In genomic region chr19:29707314-29707898, GRCm38 (mm10) we compare ENCODE assay signal across 17 mouse cellular contexts. TPM values are rescaled to one million over a fixed set of nuclear protein-coding genes. Genes with fewer than 3 reads are reported as not detected.
DNase-seq lines count a peak whose midpoint lies in the region; ATAC-seq and TF ChIP-seq lines count a peak whose summit lies in the region.
"Had no signal": no experiment of that assay in that cellular context is flagged by ENCODE, and none has a peak within 500 bp of the region (broad histone marks: within the 10 kb centered on the region; RNA-seq: fewer than 3 reads in every experiment).

No protein-coding gene starts in this region.

- no peak for ATAC-seq in heart, embryonic 14.5 days (ENCODE audit: insufficient number of reproducible peaks, insufficient read depth, low FRiP score, low read depth)
- no peak for ATAC-seq in lung, embryonic 14.5 days (ENCODE audit: insufficient read depth)
- no peak for ATAC-seq in forebrain, embryonic 16.5 days

- no peak overlapping the region for H3K4me3 ChIP-seq in heart, embryonic 14.5 days (ENCODE audit: control insufficient read depth in 1 of 2, insufficient read depth in 1 of 2, low read depth in 1 of 2, low read length in 2 of 2)
- no peak overlapping the region for H3K4me3 ChIP-seq in lung, embryonic 14.5 days (ENCODE audit: low read depth, low read length)
- H3K4me3 ChIP-seq in MEL (ENCODE audit: control insufficient read depth in 1 of 2, insufficient read depth in 1 of 2, low read depth in 2 of 2, low read length in 2 of 2) (peak overlapping the region; percentile 55 to 74), macrophage (ENCODE audit: inconsistent target) (peak overlapping the region; percentile 34; the same call in 1 of the 2 replicates)
- H3K4me3 ChIP-seq in forebrain, embryonic 16.5 days (replicated peaks; ENCODE audit: low read length): no peak overlapping the region
- H3K4me3 ChIP-seq: neural tube, embryonic 12.5 days had no signal

- 81% methylated on average over 9 of the region's 9 CpGs for WGBS in heart, embryonic 14.5 days
- WGBS in lung, embryonic 14.5 days: 74% methylated on average over 9 of the region's 9 CpGs
- WGBS in macrophage (ENCODE audit: missing documents): 87% methylated on average over 8 of the region's 9 CpGs
- 85% methylated on average over 9 of the region's 9 CpGs for WGBS in forebrain, embryonic 16.5 days

- H3K27ac ChIP-seq in heart, embryonic 14.5 days (replicated peaks in 1 of 2; ENCODE audit: control insufficient read depth in 1 of 2, insufficient read depth in 1 of 2, low read depth in 2 of 2, low read length in 2 of 2): no peak overlapping the region
- no peak overlapping the region for H3K27ac ChIP-seq in lung, embryonic 14.5 days (ENCODE audit: low read depth)
- no peak overlapping the region for H3K27ac ChIP-seq in MEL (ENCODE audit: control insufficient read depth, low read depth, low read length)
- H3K27ac ChIP-seq in macrophage: no peak overlapping the region
- H3K27ac ChIP-seq in forebrain, embryonic 16.5 days (ENCODE audit: low read length): no peak overlapping the region
- H3K27ac ChIP-seq: hindbrain, embryonic 14.5 days; neural tube, embryonic 12.5 days had no signal

- peak overlapping the region; percentile 54 for H3K4me2 ChIP-seq in heart, embryonic 14.5 days (ENCODE audit: low read length)
- H3K4me2 ChIP-seq in lung, embryonic 14.5 days: peak overlapping the region; percentile 52; the same call in 1 of the 2 replicates
- H3K4me2 ChIP-seq in forebrain, embryonic 16.5 days (ENCODE audit: low read length): no peak overlapping the region
- H3K4me2 ChIP-seq: hindbrain, embryonic 14.5 days had no signal

- no peaks in the 10 kb centered on the region for H3K27me3 ChIP-seq in heart, embryonic 14.5 days (ENCODE audit: control insufficient read depth, insufficient read depth, low read length)
- no peaks in the 10 kb centered on the region for H3K27me3 ChIP-seq in lung, embryonic 14.5 days (ENCODE audit: insufficient read depth, low read length)
- H3K27me3 ChIP-seq in MEL (ENCODE audit: control insufficient read depth in 1 of 2, insufficient read depth in 2 of 2, low read length in 2 of 2): no peaks in the 10 kb centered on the region
- no peaks in the 10 kb centered on the region for H3K27me3 ChIP-seq in forebrain, embryonic 16.5 days (replicated peaks; ENCODE audit: control insufficient read depth, insufficient read depth, low read length)
- H3K27me3 ChIP-seq: neural tube, embryonic 12.5 days had no signal

- TF ChIP-seq POLR2A in MEL (IDR thresholded peaks at IDR 0.05; ENCODE audit: control insufficient read depth in 1 of 2, insufficient read depth in 1 of 2, low read depth in 1 of 2, low read length in 2 of 2, poor library complexity in 1 of 2): no peak

- TF ChIP-seq CTCF in lung, embryonic 14.5 days (IDR thresholded peaks at IDR 0.05; ENCODE audit: low read depth): no peak
- TF ChIP-seq CTCF in MEL (IDR thresholded peaks at IDR 0.05 in 2 of 3, conservative IDR thresholded peaks at IDR 0.05 in 1 of 3; ENCODE audit: control insufficient read depth in 1 of 3, insufficient read depth in 1 of 3, low read depth in 2 of 3, low read length in 3 of 3, poor library complexity in 1 of 3, severe bottlenecking in 1 of 3): no peak

- no peaks in the 10 kb centered on the region for H3K36me3 ChIP-seq in heart, embryonic 14.5 days (ENCODE audit: control insufficient read depth, insufficient read depth, low read length)
- no peaks in the 10 kb centered on the region for H3K36me3 ChIP-seq in lung, embryonic 14.5 days (ENCODE audit: insufficient read depth)
- H3K36me3 ChIP-seq in MEL (ENCODE audit: control insufficient read depth in 1 of 2, insufficient read depth in 2 of 2, low read length in 2 of 2) (peaks cover 0 to 13% of the 10 kb centered on the region in 2 experiments; a peak in 2 of 4 replicates), macrophage (ENCODE audit: inconsistent target) (no peaks in the 10 kb centered on the region)
- H3K36me3 ChIP-seq in forebrain, embryonic 16.5 days (ENCODE audit: control insufficient read depth, insufficient read depth): no peaks in the 10 kb centered on the region
- H3K36me3 ChIP-seq: neural tube, embryonic 12.5 days had no signal

- peak in 1 of 2 experiments; percentile 26; a peak in 1 of 4 replicates for TF ChIP-seq EP300 in MEL (IDR thresholded peaks at IDR 0.05; ENCODE audit: low read depth in 1 of 2, low read length in 2 of 2)

- H3K9me3 ChIP-seq in heart, embryonic 14.5 days (ENCODE audit: control insufficient read depth, low read length): no peaks in the 10 kb centered on the region
- H3K9me3 ChIP-seq in lung, embryonic 14.5 days (ENCODE audit: low read depth, low read length): no peaks in the 10 kb centered on the region
- H3K9me3 ChIP-seq in MEL (replicated peaks; ENCODE audit: insufficient read depth, low read length): no peaks in the 10 kb centered on the region
- no peaks in the 10 kb centered on the region for H3K9me3 ChIP-seq in forebrain, embryonic 16.5 days (ENCODE audit: control insufficient read depth, low read length)
- H3K9me3 ChIP-seq: neural tube, embryonic 12.5 days had no signal

- H3K79me2 ChIP-seq in MEL (ENCODE audit: control insufficient read depth, insufficient read depth, low read length, poor library complexity): no peaks in the 10 kb centered on the region
- H3K79me2 ChIP-seq in macrophage (ENCODE audit: inconsistent target): no peaks in the 10 kb centered on the region

- TF ChIP-seq RAD21 in MEL (IDR thresholded peaks at IDR 0.05; ENCODE audit: low read depth, low read length): no peak

- no peak for DNase-seq in heart, adult 8-10 months (ENCODE audit: low spot score)
- no peak for DNase-seq in lung, embryonic 14.5 days
- DNase-seq in lung, postnatal 25 days (ENCODE audit: low spot score): no peak
- DNase-seq in MEL (ENCODE audit: low read depth, low spot score): no peak
- DNase-seq in spleen, postnatal 14 days (ENCODE audit: low spot score in 2 of 2): no peak
- DNase-seq: cerebellum, postnatal 25 days had no signal

- no peak overlapping the region for H3K9ac ChIP-seq in heart, embryonic 14.5 days (ENCODE audit: low read length)
- H3K9ac ChIP-seq in lung, embryonic 14.5 days: no peak overlapping the region
- H3K9ac ChIP-seq in MEL (ENCODE audit: control insufficient read depth, low read depth, low read length, poor library complexity, severe bottlenecking): peak overlapping the region; percentile 64
- H3K9ac ChIP-seq in forebrain, embryonic 16.5 days (replicated peaks; ENCODE audit: low read depth, low read length): no peak overlapping the region
- H3K9ac ChIP-seq: hindbrain, embryonic 14.5 days; neural tube, embryonic 12.5 days had no signal

- no peaks in the 10 kb centered on the region; a peak in 1 of 4 replicates for H3K4me1 ChIP-seq in heart, embryonic 14.5 days (ENCODE audit: control insufficient read depth in 2 of 2, insufficient read depth in 2 of 2, low read length in 2 of 2)
- no peaks in the 10 kb centered on the region for H3K4me1 ChIP-seq in lung, embryonic 14.5 days (ENCODE audit: insufficient read depth)
- peaks cover 8 to 10% of the 10 kb centered on the region in 2 experiments for H3K4me1 ChIP-seq in MEL (ENCODE audit: control insufficient read depth in 1 of 2, insufficient read depth in 2 of 2, low read length in 2 of 2)
- no peaks in the 10 kb centered on the region for H3K4me1 ChIP-seq in forebrain, embryonic 16.5 days (replicated peaks; ENCODE audit: control insufficient read depth, insufficient read depth, low read length)
- H3K4me1 ChIP-seq: neural tube, embryonic 12.5 days had no signal

TF ChIP-seq in MEL, 35 proteins besides CTCF, POLR2A, EP300 and RAD21 (continues in another document):
- peak; percentile 38 for TF ChIP-seq MYB (IDR thresholded peaks at IDR 0.05; ENCODE audit: low read depth, low read length)
- TF ChIP-seq NRF1 (IDR thresholded peaks at IDR 0.05; ENCODE audit: insufficient read depth, low read depth, low read length, poor library complexity, severe bottlenecking): no peak
- peak; percentile 52; the same call in 1 of the 2 replicates for TF ChIP-seq CHD1 (IDR thresholded peaks at IDR 0.05; ENCODE audit: low read depth, low read length)
- TF ChIP-seq RCOR1 (IDR thresholded peaks at IDR 0.05; ENCODE audit: low read depth, low read length): 0 out of 2 replicates have a peak, but pooled peaks have one; percentile 10
- TF ChIP-seq ZMIZ1 (IDR thresholded peaks at IDR 0.05; ENCODE audit: low read depth, low read length): 0 out of 2 replicates have a peak, but pooled peaks have one; percentile 29
- TF ChIP-seq BHLHE40 (IDR thresholded peaks at IDR 0.05; ENCODE audit: borderline replicate concordance, low read depth, low read length): peak; percentile 10; the same call in 1 of the 2 replicates

RNA-seq across cellular contexts. Expression of gene Mlana, which starts 9.8 kb away (rescaled TPM):
- 1.6 and 1.7 TPM in 2 replicates for polyA plus RNA-seq in heart, embryonic 14.5 days (2014; fragmentation: Nextera tagmentation; extraction: Ambion mirVana)
- total RNA-seq in heart, adult 8-10 months (2022): under 1 TPM; 0.30 to 0.97 (median 0.44) TPM
- polyA plus RNA-seq in lung, embryonic 14.5 days (2014; fragmentation: Nextera tagmentation; extraction: Ambion mirVana): not detected in 2 replicates
- 0.27 and 0.69 TPM in 2 replicates for total RNA-seq in MEL (2012; rRNA removed)
- under 1 TPM in 1 of 2 experiments, not detected in 1; 0.78 TPM for polyA plus RNA-seq in MEL (2012; ENCODE audit: insufficient read depth in 1 of 2, insufficient read length in 2 of 2, low read depth in 1 of 2, low replicate concordance in 2 of 2, missing spikeins in 1 of 2)
- not detected for total RNA-seq in macrophage (2018; cell fraction: chromatin; rRNA removed)
- total RNA-seq in macrophage (2018; cell fraction: cytosol; rRNA removed): under 1 TPM in 12 of 26 experiments, not detected in 14; 0.14 to 0.47 (median 0.25) TPM
- 1 to 10 TPM in 1 of 26 experiments, under 1 TPM in 1, not detected in 24; 0.69 to 2.4 TPM for total RNA-seq in macrophage (2018; cell fraction: nucleus; rRNA removed)
- polyA plus RNA-seq in macrophage (2018): 0.34 TPM in 1 of 3 replicates, not detected in the others
- not detected in 2 replicates for polyA plus RNA-seq in forebrain, embryonic 16.5 days (2015; fragmentation: Nextera tagmentation; extraction: Ambion mirVana)
- total RNA-seq: adrenal gland, postnatal 4 days; gastrocnemius, adult 18-20 months; midbrain, postnatal 0 days had no signal
- polyA plus RNA-seq: activated CD4-positive, CD25-positive, alpha-beta regulatory T cell, adult 4 months; hindbrain, embryonic 14.5 days; large intestine, adult 2 months; limb, embryonic 11.5 days; midbrain, postnatal 0 days; neural tube, embryonic 12.5 days had no signal

RNA-seq across cellular contexts. Expression of gene Ermp1, which starts 59.2 kb away (rescaled TPM):
- 7.1 and 7.4 TPM in 2 replicates for polyA plus RNA-seq in heart, embryonic 14.5 days (2014; fragmentation: Nextera tagmentation; extraction: Ambion mirVana)
- 10 to 100 TPM in 3 of 4 experiments, 1 to 10 TPM in 1; 9.7 to 11.8 (median 10.8) TPM for total RNA-seq in heart, adult 8-10 months (2022)
- 7.4 and 8.4 TPM in 2 replicates for polyA plus RNA-seq in lung, embryonic 14.5 days (2014; fragmentation: Nextera tagmentation; extraction: Ambion mirVana)
- 62.3 and 68.4 TPM in 2 replicates for total RNA-seq in MEL (2012; rRNA removed)
- polyA plus RNA-seq in MEL (2012; ENCODE audit: insufficient read depth in 1 of 2, insufficient read length in 2 of 2, low read depth in 1 of 2, low replicate concordance in 2 of 2, missing spikeins in 1 of 2) (100 to 1,000 TPM in 1 of 2 experiments, 10 to 100 TPM in 1; 82.0 to 167 TPM), macrophage (2018) (8.3 to 25.2 TPM (median 13.2 TPM) in 3 replicates)
- 10 to 100 TPM in 11 of 26 experiments, 1 to 10 TPM in 15; 1.6 to 18.6 (median 9.6) TPM for total RNA-seq in macrophage (2018; cell fraction: chromatin; rRNA removed)
- 10 to 100 TPM in 13 of 26 experiments, 1 to 10 TPM in 13; 6.3 to 13.8 (median 9.8) TPM for total RNA-seq in macrophage (2018; cell fraction: cytosol; rRNA removed)
- total RNA-seq in macrophage (2018; cell fraction: nucleus; rRNA removed): 10 to 100 TPM in 24 of 26 experiments, 1 to 10 TPM in 2; 7.4 to 41.3 (median 15.2) TPM
- 7.2 and 8.2 TPM in 2 replicates for polyA plus RNA-seq in forebrain, embryonic 16.5 days (2015; fragmentation: Nextera tagmentation; extraction: Ambion mirVana)

Comparison
In these comparisons a context has a peak if more than half of its experiments do, and no peak if none do; other contexts are left out.
1. H3K4me3 ChIP-seq: peak in MEL (2 of 2) and macrophage (single experiment); none in heart, embryonic 14.5 days (0 of 2), lung, embryonic 14.5 days (single experiment) and forebrain, embryonic 16.5 days (single experiment).